Mouse (Mus musculus) CD4-positive, CD25-positive, alpha-beta regulatory T cell, adult 9 weeks (primary cell): Measurements from ENCODE around the gene Abcg1. TPM values are rescaled to one million over a fixed set of nuclear protein-coding genes. Genes with fewer than 3 reads are reported as not detected.

Source experiments
- polyA plus RNA-seq: library from polyadenylated mRNA; unstranded; fragments of 100-300 nt; shearing (Covaris generic); gene quantifications from one replicate; pipeline ENCODE4 v1.2.1, GENCODE M21; 2017

The Abcg1 gene
- polyA plus RNA-seq: 45.5 TPM

DNA sequence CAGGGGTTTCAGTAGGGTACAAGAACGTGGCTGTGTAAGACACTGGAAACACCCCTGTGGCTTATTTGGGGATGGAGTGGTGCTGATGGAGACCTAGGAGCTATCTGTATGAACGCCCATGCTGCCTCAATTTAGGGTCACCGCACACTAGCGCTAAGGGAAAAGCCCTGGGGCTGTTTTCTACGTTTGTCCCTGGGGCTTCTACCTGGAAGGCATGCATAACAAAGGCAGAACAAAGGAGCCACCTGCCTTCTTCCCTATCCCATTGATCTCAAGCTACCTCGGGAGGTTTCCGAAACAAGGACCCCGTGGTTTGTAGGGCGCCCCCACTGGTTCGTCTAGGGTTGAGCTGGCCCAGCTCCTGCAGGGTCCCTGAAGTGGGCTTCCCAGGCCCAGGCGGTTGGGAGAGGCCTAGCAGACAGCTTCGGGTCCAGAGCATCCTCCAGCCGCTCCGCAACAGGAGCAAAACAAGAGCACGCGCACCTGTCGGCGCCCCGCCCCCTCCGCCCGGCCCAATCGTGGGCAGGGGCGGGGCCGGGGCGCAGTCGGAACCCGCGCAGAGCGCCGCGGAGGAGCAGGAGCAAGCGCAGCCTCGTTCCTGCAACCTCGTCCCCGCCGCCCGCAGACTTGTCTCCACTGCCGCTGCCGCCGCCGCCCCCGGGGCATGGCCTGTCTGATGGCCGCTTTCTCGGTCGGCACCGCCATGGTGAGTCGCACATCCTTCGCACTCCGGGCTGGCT, at the start of gene Abcg1:
Gene Abcg1 (plus strand): TSS at position 525 of the 740 bp plus-strand sequence.

GRCm38 (mm10) chr17:31129452-31129851, 72.0 kb downstream of the Abcg1 start, which contains the start of gene Tff3:
Tff3 (minus strand) TSS chr17:31129646.

DNA sequence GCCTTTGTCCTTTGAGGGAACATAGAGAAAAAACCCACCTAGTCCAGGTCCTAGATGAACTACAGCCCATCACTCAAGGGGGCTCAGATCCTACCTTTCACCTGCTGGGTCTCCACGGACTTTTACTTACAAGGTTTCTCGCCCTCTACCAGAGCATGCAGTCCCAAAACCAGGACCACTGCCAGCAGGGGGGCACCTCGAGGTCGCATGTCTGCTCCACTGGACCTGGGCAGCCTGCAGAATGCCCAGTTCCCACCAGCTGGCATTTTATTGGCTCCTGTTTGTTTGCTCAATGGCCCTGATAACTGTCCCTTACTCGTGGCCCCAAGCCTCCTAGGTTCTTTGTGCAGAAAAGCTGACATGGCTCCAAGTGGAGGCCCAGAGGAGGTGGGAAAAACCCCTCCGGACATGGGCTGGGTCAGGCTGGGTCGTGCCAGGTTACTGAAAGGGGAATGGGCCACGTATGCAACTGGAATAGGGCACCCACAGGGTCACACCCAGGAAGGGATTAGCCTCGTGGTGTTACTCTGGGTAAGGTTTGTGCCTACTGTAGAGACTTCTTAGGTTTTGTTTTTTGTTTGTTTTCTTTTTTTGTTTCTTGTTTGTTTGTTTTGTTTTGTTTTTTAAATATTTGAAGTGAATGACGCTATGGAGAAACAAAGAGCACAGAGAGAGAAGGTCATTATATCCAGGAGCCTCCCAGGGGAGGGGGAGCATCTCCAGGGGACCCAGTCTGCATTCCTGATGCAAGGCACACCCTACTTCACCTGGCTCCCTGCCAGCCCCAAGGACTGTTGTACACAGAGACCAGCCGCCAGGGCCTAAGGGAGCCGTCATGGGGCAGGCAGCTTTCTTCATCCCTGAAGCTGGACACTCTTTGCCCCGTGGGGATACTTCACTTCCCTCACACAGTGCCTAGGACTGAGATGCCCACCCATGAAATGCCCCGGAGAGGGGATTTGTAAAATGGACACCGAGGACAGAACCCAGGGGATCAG, 86.9 kb downstream of the Abcg1 start, which contains the start of gene Tff2:
Gene Tff2 (minus strand): TSS at position 243 of the 998 bp plus-strand sequence.

DNA sequence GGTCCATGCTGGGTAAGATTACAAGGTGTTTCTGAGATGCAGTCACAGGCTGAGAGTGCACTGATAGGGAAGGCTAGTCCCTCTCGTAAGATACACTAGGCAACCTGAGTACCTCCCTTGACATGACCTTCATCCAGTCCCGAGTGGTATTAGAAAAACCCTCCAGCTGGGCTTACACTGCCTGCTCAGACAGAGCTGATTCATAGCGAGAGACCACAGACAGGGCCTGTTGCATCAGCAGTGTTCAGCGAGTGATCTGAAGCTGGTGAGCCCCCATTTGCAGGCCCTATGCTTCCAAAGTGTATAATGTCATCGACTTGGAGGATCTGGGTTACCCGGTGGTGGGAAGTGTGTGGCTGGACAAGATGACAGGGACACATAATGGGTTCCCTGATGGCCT, 107.7 kb downstream of the Abcg1 start, which contains the start of gene Tff1:
Gene Tff1 (minus strand): TSS at position 151 of the 400 bp plus-strand sequence.

Other genes starting within 250 kb of the Abcg1 start
- gene Glp1r, start 155.9 kb upstream of the Abcg1 start, polyA plus RNA-seq: 0.20 TPM
- gene Umodl1, start 103.0 kb upstream of the Abcg1 start, polyA plus RNA-seq: not detected
- not detected for gene Tff3, start 72.0 kb downstream of the Abcg1 start, polyA plus RNA-seq
- gene Tff2, start 86.6 kb downstream of the Abcg1 start, polyA plus RNA-seq: not detected
- gene Tff1, start 107.6 kb downstream of the Abcg1 start, polyA plus RNA-seq: not detected
- gene Tmprss3, start 141.3 kb downstream of the Abcg1 start, polyA plus RNA-seq: 1.2 TPM
- gene Ubash3a, start 150.2 kb downstream of the Abcg1 start, polyA plus RNA-seq: 305 TPM
- 0.69 TPM for gene Rsph1, start 219.7 kb downstream of the Abcg1 start, polyA plus RNA-seq
- gene Slc37a1, start 229.1 kb downstream of the Abcg1 start, polyA plus RNA-seq: 45.0 TPM